Mouse (Mus musculus): Measurements from ENCODE around the gene Ndufb7.

DNA sequence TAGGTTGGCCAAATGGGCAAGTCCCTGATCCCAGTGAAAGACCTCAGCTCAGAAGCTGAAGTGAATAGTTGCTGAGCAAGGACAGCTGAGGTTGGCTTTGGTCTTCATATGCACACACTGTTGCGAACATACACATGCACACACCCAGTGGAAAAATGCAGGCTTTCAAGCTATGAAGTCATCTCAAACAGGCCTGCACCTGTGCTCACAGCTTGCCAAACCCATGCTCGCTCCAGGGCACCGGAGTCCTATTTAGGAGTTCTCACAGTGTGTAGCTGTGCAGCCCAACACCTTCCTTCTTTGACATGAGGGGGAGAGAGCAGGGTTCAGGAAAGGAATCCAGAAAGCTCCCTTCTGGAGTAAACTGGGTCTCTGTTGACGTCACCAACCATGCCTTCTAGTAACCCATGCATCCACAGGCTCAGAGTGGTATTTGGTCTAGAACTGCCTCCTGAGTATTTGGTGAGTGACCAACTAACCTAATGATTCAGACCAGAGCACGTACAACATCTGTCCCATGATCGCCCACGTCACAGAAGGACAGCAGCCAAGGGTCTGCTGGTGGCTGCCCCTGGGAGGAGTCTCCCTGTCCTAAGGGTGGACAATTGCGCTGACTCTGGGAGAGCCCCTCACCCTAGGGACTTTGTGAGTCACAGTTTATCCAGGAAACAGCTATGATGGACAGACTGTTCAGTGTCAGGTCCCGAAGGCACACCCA is 53.3 kb downstream of the Ndufb7 start:
- TF ChIP-seq CTCF (IDR thresholded peaks at IDR 0.05; ENCODE audit: low read depth, low read length) (no peak), POLR2A (IDR thresholded peaks at IDR 0.05; ENCODE audit: insufficient read depth, low read length) (no peak)

Measured in ES-Bruce4 (cell line).